Mouse (Mus musculus) heart, postnatal 0 days (tissue): Measurements from ENCODE around the gene Pcolce.

ENCODE experiments used
- CTCF ChIP-seq: IDR thresholded peaks from 2 replicates; pipeline ENCODE4 v1.5.1; 2016; ENCODE audit warnings: antibody characterized with exemption, control low read depth, low read depth
- EP300 ChIP-seq: IDR thresholded peaks from 2 replicates; pipeline ENCODE4 v1.6.1; 2016; ENCODE audit warnings: antibody characterized with exemption, low read depth

DNA sequence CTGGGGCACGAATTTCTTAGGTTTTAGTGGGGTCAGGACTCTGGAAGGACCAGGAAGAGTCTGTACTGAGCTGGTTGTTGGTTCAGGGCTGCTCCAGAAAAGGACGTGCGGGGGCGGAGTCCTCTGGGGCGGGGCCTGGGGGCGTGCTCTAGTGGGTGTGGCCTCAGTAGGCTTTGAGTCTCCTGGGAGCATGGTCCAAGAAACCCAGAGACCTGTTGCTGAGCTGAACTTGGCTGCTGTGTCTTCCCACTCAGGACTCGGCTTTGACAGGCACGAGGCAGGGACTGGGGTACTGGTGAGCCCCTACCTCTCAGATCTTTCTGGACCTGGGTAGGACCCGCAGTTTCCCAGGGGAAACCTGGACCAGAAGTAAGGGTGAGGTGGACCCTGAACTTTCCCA, 43.9 kb downstream of the Pcolce start, which contains the start of gene Tfr2:
- no peak for TF ChIP-seq EP300
- no peak for TF ChIP-seq CTCF
